Mouse (Mus musculus): ENCODE data around the gene Gnaz.

Gene Gnaz

DNA sequence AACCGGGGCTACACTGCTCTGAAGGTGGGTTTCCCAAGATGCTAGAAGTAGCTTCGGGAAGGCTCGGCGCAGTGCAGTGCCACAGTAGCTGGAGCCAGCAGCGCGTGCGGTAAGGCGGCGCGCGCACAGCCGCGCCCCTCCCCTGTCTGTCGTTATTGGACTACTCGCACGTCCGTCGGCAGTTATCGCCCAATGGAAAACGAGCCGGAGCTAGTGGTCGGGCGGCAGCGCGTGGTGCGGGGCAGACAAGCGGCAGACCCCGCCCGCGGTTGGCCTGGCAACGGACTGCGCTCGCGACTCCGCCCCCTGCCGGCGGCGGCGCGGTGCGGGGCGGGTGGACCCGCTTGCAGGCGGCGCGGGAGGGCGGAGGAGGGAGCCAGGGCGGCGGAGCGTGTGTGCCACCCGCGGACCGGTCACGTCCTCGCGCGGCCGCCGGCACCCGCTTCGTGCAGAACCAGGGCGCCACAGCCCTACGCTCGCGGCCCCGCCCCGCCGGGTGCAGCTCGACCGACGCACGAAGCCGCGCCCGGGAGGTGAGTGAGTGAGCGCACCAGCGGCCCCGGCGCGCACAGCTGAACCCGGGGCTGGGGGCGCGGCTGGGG is at the start of gene Gnaz:
TSS of gene Gnaz (plus strand) at position 328 of the 602 bp plus-strand sequence.
- DNase-seq (ENCODE audit: low spot score in 2 of 2): peak; percentile 94 to 95

DNA sequence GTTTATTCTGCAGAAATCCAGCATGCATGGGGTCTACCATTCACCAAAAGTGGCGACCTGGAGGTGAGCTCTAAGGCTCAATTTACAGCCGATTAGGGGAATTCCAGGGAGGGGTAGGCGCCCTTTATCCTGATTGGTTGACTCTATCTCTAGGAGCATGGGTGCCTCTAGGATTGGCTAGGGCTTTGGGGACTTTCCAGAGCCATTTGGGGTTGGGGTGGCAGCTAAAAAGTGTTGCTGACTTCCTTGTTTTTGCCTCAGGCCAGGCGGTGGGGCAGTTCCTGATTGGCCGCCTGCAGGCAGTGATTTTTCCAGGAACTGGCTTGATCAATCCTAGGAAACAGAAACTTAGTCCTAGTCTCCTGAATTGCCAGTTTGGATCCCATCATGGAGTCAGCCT is 47.7 kb upstream of the Gnaz start:
- DNase-seq (ENCODE audit: low spot score in 2 of 2): no peak

DNA sequence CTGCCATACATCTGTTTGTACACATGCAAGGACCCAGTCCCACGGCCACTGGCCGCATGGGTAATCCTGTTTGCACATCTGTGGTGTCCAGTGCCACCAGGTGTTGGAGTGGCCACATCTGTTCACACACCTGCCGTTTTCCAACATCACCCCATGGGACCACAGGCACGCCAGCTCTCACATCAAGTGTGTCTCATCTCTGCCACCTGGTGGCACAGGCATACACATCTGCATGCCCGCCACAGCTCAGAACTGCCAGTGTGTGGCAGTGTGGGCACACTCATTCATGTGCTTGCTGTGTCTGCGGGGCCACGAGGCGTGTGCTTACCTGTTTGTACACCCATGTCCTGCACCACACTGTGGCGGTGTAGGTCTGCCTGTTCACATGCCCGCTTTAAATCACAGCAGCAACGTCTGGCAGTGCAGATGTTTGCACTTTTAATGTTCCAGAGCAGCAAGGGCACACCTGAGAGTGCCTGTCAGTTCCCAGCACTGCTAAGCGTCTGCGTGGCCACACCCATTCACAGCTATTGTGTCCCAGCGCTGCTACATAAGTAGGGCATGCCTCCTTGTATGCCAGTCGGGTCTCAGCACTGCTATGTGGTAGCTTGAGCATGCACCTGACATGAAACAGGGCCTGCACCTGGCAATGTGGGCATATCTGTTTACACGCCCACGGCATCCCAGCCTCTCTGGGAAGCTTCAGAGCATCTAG is 46.0 kb upstream of the Gnaz start:
- DNase-seq (ENCODE audit: low spot score in 2 of 2): no peak

DNA sequence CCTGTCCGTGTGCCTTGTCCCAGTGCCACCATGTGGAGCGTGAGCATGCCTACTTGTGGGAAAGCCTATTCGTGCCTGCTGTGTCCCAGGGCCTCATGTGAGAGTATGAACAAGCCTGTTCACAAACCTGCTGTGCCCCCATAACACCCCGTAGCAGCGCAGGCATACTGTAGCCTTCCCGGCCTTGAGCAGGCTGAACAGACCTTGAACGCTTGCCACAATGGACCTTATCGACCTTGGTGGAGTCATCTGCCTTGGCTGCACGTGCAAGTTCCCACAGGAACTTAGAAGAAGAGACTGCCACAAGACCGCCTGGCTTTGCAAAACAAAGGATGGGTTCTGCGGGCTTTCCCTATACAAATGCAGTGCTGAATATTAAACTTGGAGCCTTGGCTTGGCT is 45.4 kb upstream of the Gnaz start:
- DNase-seq (ENCODE audit: low spot score in 2 of 2): no peak

DNA sequence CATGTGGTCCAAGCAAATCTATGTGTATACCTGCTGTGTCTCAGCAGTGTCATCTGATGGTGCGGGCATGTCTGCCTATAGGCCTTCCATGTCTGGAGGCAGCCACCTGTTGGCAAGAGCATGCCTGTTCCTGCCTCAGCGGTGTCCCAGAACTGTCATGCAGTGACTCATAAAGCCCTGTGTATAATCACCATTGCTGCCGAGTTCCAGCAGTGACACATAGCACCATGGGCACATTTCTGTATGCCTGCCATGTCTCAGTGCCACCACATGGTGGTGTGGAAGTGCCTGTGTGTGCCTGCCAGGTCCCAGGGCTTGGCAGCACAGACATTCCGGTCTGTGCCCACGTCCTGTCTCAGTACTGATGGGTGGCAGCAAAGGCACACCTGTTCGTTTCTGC is 44.2 kb upstream of the Gnaz start:
- no peak for DNase-seq (ENCODE audit: low spot score in 2 of 2)

DNA sequence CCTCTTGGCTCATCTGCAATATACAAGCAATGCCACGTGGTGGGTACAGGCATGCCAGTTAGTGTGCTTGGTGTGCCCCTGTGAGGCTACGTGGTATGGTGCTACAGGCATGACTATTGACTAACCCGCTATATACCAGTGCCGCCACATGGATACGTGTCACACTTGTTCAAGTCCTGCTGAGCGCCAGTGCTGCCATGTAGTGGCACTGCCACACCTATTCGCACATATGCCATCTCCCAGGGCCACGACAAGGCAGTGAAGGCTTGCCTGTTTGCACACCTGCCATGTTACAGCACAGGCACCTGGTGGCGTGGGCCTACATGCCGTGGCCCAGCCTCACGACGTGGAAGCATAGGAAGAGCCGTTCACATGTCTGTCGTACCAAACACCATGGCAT is 42.7 kb upstream of the Gnaz start:
- no peak for DNase-seq (ENCODE audit: low spot score in 2 of 2)

DNA sequence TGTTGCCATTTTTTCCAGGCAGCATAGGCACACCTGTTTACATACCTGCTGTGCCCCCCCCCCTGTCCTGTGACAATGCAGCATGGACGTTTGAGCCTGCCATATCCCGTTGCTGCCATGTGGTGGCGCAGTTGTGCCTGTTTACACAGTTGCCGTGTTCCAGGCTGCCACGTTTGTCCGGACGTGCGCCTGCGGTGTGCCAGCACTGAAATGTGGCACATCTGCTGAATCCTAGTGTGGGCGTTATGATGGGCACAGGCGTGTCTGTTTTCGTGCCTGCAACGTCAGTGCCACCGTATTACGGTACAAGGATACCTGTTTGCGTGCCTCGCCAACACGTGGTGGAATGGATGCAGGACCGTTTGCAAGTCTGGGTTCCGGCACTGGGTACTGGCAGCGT is 41.7 kb upstream of the Gnaz start:
- DNase-seq (ENCODE audit: low spot score in 2 of 2): no peak

DNA sequence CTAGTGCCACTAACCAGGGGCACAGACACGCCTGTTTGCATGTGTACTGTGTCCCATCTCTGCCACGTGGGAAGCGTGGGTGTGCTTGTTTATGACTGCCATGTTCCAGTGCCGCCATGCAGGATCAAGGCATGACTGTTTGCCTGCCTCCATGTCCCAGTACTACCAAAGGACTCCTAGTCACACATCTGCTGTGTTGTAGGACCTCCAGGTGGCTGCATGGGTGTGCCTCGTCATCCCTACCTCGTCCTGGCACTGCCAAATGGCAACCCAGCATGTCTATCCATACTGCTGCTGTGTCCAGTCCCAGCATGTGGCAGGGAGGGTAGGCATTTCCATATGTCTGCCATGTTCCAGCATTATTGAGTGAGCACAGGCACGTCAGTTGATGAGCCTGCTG is 38.7 kb upstream of the Gnaz start:
- DNase-seq (ENCODE audit: low spot score in 2 of 2): no peak

DNA sequence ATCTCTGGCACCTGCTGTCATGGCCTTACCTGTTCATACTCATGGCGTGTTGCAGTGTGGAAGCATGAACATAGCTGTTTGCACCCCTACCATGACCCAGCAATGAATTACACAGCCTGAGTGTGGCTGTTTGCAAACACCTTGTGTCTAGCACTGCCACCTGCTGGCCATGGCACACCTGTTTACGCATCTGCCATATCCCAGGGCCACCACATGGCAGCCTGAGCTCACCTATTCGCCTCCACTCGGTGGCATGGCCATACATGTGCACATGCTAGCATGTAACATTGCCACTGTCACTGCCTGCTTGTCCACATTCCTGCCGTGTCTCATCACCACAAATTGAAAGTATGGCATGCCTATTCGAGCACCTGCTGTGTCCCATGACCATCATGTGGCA is 37.4 kb upstream of the Gnaz start:
- DNase-seq (ENCODE audit: low spot score in 2 of 2): no peak

DNA sequence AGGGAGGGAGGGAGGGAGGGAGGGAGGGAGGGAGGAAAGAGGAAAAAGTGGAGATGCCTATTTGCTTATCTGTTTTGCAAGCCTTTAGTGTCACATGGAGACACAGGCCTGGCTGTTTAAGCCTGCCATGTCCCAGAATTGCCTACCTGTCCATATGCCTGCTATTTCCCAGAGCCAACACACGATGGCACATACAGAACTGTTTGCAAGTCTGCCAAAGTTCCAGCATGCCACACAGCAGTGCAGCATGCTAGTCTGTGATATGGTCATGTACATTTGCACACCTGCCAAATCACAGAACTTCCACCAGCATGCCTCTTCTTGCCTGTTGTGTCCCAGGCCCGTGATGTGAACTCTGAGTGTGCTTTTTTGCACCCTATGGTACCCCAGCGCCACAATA is 36.4 kb upstream of the Gnaz start:
- peak in 1 of 2 experiments; percentile 54 for DNase-seq (ENCODE audit: low spot score in 2 of 2)

DNA sequence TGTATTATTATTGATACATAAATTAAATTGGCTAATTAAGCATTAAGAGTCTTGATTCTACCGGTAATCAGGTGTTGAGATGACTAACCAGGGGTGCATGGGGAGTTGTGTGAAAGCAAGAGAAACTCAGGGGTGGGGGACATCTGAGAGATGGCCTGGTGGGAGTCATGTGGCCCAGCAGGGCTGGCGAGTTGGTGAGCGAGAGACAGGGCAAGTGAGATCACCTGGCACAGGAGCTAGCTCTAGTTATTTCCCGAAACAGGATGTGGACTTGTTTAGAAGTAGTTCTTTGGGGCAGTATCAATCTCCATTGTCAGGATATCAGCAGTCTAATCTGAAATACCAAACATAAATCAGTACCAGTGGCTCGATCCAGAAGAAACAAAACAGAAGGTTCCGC is 35.3 kb upstream of the Gnaz start:
- peak in 1 of 2 experiments; percentile 13 for DNase-seq (ENCODE audit: low spot score in 2 of 2)

DNA sequence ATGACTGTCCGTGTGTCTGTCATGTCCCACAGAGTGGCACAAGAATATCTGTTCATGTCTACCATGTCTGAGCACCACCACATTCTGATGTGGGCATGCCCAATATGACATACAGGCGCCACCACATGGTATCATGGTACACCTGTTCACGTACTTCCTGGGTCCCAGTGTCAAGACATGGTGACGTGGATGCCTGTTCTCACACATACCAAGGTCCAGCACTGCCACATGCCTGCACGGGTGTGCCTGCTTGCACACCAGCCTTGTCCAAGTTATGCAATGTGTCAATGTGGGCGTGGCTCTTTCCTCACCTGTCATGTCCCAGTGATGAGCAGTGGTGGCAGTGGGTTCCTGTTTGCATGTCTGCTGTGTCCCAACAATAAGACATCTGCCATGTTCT is 34.5 kb upstream of the Gnaz start:
- peak in 1 of 2 experiments; percentile 13 for DNase-seq (ENCODE audit: low spot score in 2 of 2)

DNA sequence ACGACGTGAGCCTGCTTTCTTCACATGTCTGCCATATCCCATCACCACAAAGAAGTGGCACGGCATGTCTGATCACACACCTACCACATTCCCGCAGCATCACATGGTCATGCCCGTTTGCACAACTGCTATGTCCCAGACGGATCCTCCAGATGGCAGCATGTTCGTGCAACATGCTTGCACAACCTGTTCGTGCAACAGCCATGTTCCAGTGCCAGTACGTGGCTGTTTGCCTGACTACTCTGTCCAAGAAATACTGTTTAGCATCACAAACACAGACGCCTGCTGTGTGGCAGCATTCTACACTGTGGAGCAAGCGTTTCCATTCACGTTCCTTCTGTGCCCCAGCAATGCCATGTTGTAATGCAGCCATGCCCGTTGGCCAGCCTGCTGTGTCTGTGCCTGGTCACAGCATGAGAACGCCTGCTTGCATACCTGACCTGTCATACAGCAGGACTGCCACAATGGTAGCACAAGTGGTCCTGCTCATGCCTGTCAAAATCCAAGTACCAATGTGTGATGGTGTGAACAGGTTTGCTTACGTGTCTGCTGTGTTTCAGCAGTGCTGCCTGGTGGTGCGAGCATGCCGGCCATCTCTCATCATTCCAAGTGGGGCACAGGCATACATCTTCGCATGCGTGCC is 33.3 kb upstream of the Gnaz start:
- peak in 1 of 2 experiments; percentile 54 for DNase-seq (ENCODE audit: low spot score in 2 of 2)

DNA sequence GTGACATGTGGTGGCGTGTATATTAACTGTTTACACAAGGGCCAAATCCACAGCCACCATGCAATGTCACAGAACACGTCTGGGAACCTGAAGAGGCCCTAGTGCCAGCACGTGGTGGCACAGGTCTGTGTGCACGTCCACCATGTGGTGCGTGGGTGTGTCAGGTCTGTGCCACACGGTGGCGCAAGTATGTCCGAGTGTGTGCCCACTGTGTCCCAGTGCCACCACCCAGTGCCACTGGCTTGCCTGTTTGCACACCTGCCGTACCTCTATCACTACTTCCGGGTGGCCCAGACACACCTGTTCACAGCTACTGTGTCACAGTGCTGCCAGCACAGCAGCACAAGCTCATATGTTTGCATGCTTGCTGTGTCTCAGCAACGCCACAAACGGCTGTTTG is 32.5 kb upstream of the Gnaz start:
- peak in 1 of 2 experiments; percentile 56 for DNase-seq (ENCODE audit: low spot score in 2 of 2)

DNA sequence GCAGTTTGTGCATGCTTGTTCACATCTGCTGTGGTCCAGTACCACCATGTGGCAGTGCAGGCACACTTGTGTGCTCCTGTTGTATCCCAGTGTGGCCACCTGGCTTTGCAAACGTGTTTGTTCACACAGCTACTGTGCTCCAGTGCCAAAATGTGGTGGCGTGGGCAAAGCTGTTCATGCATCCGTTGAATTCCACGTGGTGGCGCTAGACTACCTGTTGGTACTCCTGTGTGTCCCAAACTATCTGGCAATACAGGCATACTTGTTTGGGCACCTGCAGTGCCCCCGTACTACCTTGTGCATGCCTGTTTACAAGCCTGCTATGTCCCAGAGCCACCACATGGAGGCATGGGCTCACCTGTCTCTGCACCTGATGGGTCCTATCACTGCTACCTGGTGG is 32.0 kb upstream of the Gnaz start:
- peak in 1 of 2 experiments; percentile 57 for DNase-seq (ENCODE audit: low spot score in 2 of 2)

DNA sequence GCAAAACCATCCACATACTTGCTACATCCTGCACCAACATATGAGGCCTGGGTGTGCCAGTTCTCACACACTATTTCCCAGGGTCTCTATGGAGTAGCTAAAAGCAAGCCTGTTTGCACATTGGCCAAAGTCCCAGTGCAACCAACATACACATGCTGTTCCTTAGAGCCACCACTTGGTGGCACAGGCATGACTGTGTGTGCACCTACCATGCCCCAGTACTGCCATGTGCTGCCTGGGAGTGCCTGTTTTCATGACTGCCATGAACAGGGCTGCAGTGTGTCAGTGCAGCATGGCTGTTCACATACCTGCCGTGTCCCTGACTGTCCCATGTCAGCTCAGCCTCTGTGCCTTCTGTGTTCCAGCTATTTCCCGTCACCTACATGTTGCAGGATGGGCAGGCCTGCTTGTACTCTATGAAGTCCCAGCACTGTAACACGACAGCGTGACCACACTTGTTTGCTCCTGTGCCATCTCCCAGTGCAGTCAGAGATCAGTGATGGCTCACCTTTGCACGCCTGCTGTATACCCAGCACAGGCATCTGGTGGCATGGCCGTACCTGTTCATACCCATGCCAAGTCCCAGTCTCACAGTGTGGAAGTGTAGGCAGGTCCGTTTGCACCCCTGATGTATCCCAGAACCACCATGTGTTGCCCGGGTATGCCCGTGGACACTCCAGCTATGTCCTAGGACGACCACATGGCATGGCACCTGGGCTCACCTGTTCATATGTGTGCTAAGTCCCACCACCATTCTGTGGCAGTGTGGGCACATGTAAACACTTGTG is 29.8 kb upstream of the Gnaz start:
- DNase-seq (ENCODE audit: low spot score in 2 of 2): peak in 1 of 2 experiments; percentile 51

DNA sequence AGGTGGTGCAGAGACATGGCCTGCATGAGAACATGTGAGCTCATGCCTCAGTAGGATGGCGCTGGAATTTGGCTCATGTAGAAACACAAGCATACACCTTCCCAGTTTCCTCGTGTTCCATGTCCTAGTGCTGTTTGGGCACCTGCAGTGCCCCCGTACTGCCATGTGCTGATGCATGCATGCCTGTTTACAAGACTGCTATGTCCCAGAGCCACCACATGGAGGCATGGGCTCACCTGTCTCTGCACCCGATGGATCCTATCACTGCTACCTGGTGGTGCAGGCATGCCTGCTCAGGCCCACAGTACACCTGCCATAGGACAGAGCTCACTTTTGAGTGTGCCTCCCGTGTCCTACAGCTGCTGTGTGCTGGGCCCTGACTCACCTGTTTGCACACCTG is 28.6 kb upstream of the Gnaz start:
- no peak for DNase-seq (ENCODE audit: low spot score in 2 of 2)

DNA sequence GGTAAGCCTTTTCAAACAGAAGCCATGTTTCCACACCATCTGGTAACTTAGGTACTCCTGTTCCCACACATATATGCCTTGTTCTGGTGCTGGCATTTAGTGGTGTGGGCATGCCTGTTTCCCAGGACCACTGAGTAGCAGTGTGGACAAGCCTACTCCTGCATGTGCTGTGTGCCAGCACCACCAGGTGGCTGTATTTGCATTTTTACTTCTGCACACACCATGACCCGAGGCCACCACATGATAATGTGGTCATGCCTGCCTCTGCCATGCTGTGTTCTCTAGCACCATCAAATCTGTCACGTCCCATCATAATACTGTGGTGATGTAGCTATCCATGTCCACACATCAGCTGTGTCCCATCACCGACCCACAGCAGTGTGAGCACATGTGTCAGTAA is 27.7 kb upstream of the Gnaz start:
- no peak for DNase-seq (ENCODE audit: low spot score in 2 of 2)

DNA sequence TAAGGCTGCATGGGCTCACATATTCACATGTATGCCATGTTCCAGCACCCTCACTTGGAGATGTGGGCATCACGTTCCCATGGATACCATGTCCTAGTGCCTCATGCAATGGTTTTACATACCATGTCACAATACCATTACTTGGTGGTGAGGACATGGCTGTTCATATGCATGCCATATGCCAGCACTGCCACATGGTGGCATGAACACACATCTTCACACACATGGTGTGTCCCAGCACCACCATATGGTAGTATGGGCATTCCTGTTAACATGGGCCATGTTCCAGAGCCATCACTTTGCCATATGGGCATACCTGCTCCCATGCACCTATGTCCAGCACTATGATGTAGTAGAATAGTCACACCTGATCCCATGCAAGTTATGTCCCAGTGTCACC is 26.2 kb upstream of the Gnaz start:
- no peak for DNase-seq (ENCODE audit: low spot score in 2 of 2)

DNA sequence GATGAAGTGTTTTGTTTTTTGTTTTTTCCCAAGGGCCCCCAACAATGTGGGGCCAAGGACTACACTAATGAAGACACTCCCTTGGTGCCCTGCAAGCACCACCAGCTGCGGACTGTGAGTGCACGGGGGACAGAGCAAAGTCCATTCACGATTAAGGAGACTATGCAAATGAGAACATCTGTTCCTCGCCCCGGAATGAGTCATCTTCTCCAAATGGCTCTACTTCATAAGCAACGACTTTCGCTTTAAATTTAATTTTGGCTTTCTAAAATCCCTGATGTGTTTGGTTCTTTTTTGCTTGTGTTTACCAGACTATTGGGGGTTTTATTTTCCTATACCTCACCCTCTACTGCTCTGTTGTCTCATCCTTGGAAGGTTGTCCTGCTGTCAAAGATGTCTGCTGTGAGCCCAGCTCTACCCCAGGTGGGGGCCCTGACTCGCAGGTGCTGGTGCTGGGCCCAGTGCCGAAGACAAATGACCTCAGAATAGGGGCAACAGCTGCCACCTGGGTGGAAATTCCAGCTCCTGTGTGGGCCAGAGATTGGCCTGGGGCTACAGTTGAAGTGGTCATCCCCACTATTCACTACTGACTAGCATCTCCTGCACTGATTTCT is 14.0 kb upstream of the Gnaz start:
- no peak for DNase-seq (ENCODE audit: low spot score in 2 of 2)

DNA sequence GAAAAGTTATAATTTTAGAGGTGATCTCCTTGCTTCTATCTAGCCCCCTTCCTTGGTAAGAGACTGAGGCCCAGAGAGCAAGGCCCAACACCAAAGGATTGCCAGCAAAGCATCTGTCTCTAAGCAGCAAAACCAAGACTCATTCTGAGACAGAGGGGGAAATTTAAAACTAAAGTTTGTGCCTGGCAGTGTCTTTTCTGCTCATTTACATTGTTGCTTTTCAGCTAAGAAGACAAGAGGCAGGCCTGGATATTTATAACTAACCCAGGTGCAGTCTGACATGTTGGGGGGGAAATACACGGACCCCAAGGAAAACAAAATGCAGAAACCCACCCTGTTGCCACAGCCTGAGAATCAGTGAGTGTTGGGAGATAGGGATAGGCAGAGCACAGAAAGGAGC is 2.6 kb upstream of the Gnaz start:
- DNase-seq (ENCODE audit: low spot score in 2 of 2): no peak

DNA sequence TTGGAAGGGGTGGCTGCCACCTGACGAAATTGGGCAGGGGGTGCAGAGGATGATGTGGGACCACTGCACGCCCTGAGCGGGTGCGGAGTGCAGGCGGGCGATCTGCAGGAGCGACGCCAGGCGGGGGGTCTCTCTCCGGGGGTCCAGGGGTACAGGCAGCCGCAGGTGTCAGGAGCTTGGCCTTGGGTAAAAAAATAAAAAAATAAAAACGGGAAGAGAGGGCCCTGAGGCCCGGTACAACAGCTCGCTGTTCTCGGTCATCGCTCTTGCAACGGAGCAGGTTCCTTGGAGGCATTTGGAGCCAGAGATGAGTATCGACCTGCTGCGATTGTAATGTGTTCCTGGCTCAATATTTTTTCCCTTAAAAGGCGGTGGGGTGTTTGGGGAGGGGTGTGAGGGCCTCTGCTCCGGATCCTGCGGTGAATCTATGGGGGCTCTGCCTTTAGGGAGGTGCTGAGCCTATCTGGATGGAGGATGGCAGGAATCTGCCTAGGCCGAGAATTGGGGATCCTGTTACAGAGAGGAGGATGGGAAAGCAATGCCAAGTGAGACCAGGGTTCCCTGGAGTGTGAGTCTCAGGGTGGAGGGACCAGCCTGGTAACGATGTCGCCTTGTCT is 782 bp downstream of the Gnaz start:
- DNase-seq (ENCODE audit: low spot score in 2 of 2): no peak
